Mouse (Mus musculus) kidney, embryonic 14.5 days (tissue): Measurements from ENCODE around the gene Kcnip1. TPM values are rescaled to one million over a fixed set of nuclear protein-coding genes. Genes with fewer than 3 reads are reported as not detected.

Source experiments
- ATAC-seq: fragments of 200-750 bp; cut with Nextera tagmentation; 2 replicates; pipeline ENCODE4 v1.8.0; 2017; ENCODE audit warnings: moderate number of reproducible peaks, mild to moderate bottlenecking, moderate TSS enrichment, moderate library complexity; ENCODE audit not compliant: low FRiP score, low TSS enrichment
- H3K27ac ChIP-seq: fragments of 300-500 bp; sonication (generic); 2 replicates; pipeline ENCODE4 v1.5.1; 2014; ENCODE audit warnings: low read depth, mild to moderate bottlenecking, low read length, moderate library complexity, mixed read lengths
- H3K27me3 ChIP-seq: fragments of 300-500 bp; sonication (generic); 2 replicates; pipeline ENCODE4 v1.6.1; 2014; ENCODE audit warnings: mild to moderate bottlenecking, low read length; ENCODE audit not compliant: control insufficient read depth, insufficient read depth
- H3K36me3 ChIP-seq: fragments of 300-500 bp; sonication (generic); 2 replicates; pipeline ENCODE4 v1.6.1; 2014; ENCODE audit warnings: low read length, mixed read lengths; ENCODE audit not compliant: control insufficient read depth, insufficient read depth
- H3K4me1 ChIP-seq: fragments of 300-500 bp; sonication (generic); 2 replicates; pipeline ENCODE4 v1.6.1; 2014; ENCODE audit warnings: low read length, mixed read lengths; ENCODE audit not compliant: control insufficient read depth, insufficient read depth
- H3K4me2 ChIP-seq: fragments of 300-500 bp; sonication (generic); replicated peaks from 2 replicates; pipeline ENCODE4 v1.6.1; 2014; ENCODE audit warnings: low read depth, mild to moderate bottlenecking, low read length
- H3K4me3 ChIP-seq: fragments of 300-500 bp; sonication (generic); 2 replicates; pipeline ENCODE4 v1.5.1; 2014; ENCODE audit warnings: mild to moderate bottlenecking, low read length
- H3K9ac ChIP-seq: fragments of 300-500 bp; sonication (generic); 2 replicates; pipeline ENCODE4 v1.6.1; 2014; ENCODE audit warnings: low read depth, mild to moderate bottlenecking, low read length, moderate library complexity
- H3K9me3 ChIP-seq: fragments of 300-500 bp; sonication (generic); 2 replicates; pipeline ENCODE4 v1.6.1; 2016; ENCODE audit warnings: low read length; ENCODE audit not compliant: control insufficient read depth
- WGBS: fragments of 180-500 bp; shearing (Covaris S2); extraction: QIAGEN DNeasy Blood & Tissue Kit; methylation state at CpG from one replicate; pipeline ENCODE4 v1.1.7; 2014; 5-methylcytosine and 5-hydroxymethylcytosine counted together
- polyA plus RNA-seq: library from polyadenylated mRNA; unstranded; fragments of >200 nt; fragmentation: Nextera tagmentation; extraction: Ambion mirVana; gene quantifications from 2 replicates; pipeline ENCODE4 v1.2.1, GENCODE M21; 2014

Gene Kcnip1
- polyA plus RNA-seq, 1 experiment from 2014 or later, result 0.74 TPM

GRCm38 (mm10) chr11:33955982-33956381, 37.0 kb downstream of the Kcnip1 start:
- no peak overlapping the region for H3K4me2 ChIP-seq
- H3K27me3 ChIP-seq, result no peaks in the 10 kb centered on the region; the same call in 1 of the 2 replicates
- no peak overlapping the region for H3K9ac ChIP-seq
- 80% methylated on average over 4 of the region's 4 CpGs for WGBS
- no peaks in the 10 kb centered on the region for H3K9me3 ChIP-seq
- H3K27ac ChIP-seq, result no peak overlapping the region
- H3K36me3 ChIP-seq, result no peaks in the 10 kb centered on the region
- H3K4me3 ChIP-seq, result no peak overlapping the region
- no peaks in the 10 kb centered on the region for H3K4me1 ChIP-seq
- no peak for ATAC-seq

DNA sequence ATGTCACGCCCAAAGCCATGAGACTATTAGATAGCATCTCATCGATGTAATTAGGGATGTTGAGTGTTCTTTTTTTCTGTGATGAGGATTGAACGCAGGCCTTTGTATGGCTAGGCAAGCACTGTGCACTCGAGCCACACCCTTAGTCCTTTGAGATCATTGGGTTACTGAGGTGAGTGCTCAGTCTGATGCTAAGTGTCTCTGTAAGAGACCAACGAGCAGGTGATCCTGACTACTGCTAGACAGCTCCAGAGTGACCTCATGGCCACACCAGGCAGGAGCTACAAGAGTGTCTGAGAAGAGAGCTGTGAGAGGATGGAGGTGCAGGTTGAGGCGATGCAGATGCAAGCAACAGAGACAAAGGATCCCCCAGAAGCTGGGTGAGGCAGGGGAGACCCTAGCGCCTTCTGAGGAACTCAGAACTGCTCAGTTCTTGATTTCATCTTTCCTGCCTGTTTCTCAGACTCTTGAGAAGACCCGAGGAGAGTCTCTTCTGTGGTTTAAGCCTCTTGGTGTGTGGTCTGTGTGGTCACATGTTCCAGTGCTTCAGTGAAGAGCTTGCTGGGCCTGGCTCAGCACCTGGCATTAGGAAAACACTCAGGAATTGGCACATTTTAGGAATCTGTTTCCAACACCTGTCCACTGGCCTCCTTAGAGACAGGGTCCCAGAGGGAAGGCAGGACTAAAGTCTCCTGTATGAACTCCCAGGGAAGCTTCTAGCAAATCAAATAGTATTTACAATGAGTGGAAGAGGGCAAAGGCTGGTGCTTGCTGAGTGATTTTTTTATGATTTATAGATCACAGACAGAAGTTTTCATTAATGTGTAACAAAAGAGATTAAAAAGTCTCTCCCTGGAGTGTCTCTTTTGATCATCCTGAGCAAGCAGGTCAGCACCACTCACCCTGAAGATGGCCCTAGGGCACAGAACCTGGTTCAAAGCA, 41.0 kb downstream of the Kcnip1 start:
- H3K36me3 ChIP-seq, result no peaks in the 10 kb centered on the region
- no peak overlapping the region for H3K4me2 ChIP-seq
- H3K4me1 ChIP-seq, result no peaks in the 10 kb centered on the region
- no peak overlapping the region for H3K4me3 ChIP-seq
- H3K9ac ChIP-seq, result no peak overlapping the region
- no peaks in the 10 kb centered on the region for H3K27me3 ChIP-seq
- no peak overlapping the region for H3K27ac ChIP-seq
- no peak for ATAC-seq
- 89% methylated on average over 8 of the region's 8 CpGs for WGBS
- H3K9me3 ChIP-seq, result no peaks in the 10 kb centered on the region

GRCm38 (mm10) chr11:33951155-33951554, 41.8 kb downstream of the Kcnip1 start:
- no peak overlapping the region for H3K4me3 ChIP-seq
- no peak for ATAC-seq
- H3K36me3 ChIP-seq, result no peaks in the 10 kb centered on the region
- H3K9me3 ChIP-seq, result no peaks in the 10 kb centered on the region
- H3K4me1 ChIP-seq, result no peaks in the 10 kb centered on the region
- H3K27ac ChIP-seq, result no peak overlapping the region
- no peaks in the 10 kb centered on the region for H3K27me3 ChIP-seq
- 59% methylated on average over 5 of the region's 5 CpGs for WGBS
- H3K4me2 ChIP-seq, result no peak overlapping the region
- H3K9ac ChIP-seq, result no peak overlapping the region

DNA sequence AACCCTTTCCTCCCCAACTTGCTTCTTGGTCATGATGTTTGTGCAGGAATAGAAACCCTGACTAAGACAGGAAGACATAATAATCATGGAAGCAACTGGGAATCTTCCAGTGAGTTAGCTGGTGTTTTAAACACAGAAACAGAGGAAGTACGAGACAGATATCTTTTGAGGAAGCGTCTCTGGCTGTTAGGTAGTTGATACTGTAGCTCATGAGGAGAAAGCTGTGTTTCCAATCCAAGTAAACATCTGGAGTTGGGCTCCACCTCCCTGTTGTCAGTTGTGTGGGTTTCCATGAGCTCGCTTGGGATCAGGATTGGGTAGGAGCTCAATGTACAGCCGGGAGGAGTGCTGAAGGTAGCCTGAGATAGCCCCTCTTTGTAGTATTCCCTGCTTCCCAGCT, 46.5 kb downstream of the Kcnip1 start:
- H3K27ac ChIP-seq, result no peak overlapping the region
- no peak overlapping the region for H3K4me3 ChIP-seq
- ATAC-seq, result no peak
- H3K9me3 ChIP-seq, result no peaks in the 10 kb centered on the region
- H3K9ac ChIP-seq, result no peak overlapping the region
- no peaks in the 10 kb centered on the region for H3K36me3 ChIP-seq
- H3K4me1 ChIP-seq, result no peaks in the 10 kb centered on the region
- WGBS, result 79% methylated on average over 4 of the region's 4 CpGs
- H3K27me3 ChIP-seq, result no peaks in the 10 kb centered on the region
- no peak overlapping the region for H3K4me2 ChIP-seq

DNA sequence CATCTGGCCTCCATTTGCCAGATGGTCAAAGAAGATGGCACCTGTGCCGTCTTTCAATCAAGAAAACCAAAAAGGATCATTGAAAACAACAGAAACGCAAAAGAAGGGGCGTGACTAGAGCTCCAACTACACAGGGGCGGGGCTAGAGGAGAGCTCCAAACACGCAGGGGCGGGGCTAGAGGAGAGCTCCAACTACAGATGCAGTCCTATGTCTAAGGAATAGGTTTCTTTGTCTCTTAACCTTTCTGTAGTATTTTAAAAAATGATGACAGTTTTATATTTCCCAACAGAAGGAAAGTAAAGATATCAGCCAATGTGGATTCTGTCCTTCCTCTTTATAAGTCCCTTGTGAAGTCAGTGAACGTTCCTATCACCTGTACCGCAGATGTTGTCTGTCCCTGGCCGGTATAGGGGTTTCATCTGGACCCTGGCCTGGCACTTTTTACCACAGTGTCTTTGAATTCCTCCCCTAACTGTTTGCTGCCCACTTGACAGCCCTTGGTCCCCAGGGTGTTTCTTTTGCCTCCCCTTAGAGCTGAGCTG, 48.1 kb downstream of the Kcnip1 start:
- 90% methylated on average over 9 of the region's 9 CpGs for WGBS
- Histone ChIP-seq H3K36me3 (no peaks in the 10 kb centered on the region), H3K4me1 (no peaks in the 10 kb centered on the region), H3K4me2 (no peak overlapping the region), H3K9me3 (no peaks in the 10 kb centered on the region), H3K4me3 (no peak overlapping the region), H3K27ac (no peak overlapping the region), H3K9ac (no peak overlapping the region), H3K27me3 (no peaks in the 10 kb centered on the region)
- no peak for ATAC-seq

DNA sequence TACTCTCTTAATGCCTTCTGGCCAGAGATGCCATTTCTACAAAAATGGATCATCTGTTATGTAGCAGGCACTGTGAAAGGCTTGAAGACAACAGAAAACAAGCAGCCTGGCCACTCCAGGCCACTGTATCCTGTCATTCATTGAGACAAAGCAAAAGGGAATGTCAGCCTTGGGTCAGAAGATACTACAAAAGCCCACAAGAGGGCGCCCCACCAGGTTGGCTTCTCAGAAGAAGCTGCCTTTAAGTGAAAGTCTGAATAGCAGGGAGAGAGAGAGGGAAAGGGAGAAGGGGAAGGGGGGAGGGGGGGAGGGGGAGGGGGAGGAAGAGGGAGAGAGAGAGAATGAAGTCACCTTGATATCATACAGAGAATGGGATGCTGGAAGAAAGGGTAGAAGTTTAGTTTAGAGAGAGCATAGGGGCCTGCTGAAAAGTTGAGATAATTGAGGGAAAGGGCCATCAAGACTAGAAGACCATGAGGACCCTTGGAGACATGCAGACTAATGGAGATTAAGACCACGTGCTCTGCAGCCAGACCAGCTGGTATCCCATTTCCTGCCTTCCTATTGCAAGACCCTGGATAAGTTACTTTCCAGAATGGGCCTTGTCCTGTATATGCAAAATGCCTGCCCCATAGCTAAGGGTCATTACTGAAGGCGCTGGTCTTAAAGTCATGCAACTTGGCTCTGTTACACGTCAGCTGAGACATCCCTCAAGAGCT, 48.7 kb downstream of the Kcnip1 start:
- Histone ChIP-seq H3K27ac (no peak overlapping the region), H3K4me3 (no peak overlapping the region), H3K36me3 (no peaks in the 10 kb centered on the region), H3K9ac (no peak overlapping the region), H3K27me3 (no peaks in the 10 kb centered on the region), H3K4me1 (no peaks in the 10 kb centered on the region), H3K4me2 (no peak overlapping the region), H3K9me3 (no peaks in the 10 kb centered on the region)
- ATAC-seq, result no peak
- 67% methylated on average over 4 of the region's 4 CpGs for WGBS

DNA sequence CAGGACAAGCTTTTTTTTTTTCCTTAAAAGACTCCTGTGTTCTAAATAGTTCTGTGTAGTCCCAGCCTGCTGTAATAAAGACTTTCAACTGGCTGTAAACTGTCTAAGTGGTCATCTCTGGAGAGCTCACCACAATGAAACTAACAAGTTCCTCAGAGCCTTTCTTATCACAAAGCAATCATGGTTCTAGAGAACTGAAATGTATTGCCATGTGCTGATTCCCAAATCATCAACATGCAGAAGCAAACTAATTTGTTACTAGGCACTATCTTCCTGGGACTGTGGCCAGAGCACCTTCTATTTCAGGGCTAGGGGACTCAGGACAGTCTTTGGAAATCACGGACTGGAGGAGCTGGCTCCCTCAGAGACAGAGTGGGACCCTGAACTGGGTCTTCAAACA, 49.4 kb downstream of the Kcnip1 start:
- Histone ChIP-seq H3K4me2 (no peak overlapping the region), H3K36me3 (no peaks in the 10 kb centered on the region), H3K27ac (no peak overlapping the region), H3K27me3 (no peaks in the 10 kb centered on the region), H3K4me3 (no peak overlapping the region), H3K4me1 (no peaks in the 10 kb centered on the region), H3K9me3 (no peaks in the 10 kb centered on the region), H3K9ac (no peak overlapping the region)
- ATAC-seq, result no peak
- WGBS, result 69% methylated on average over 1 of the region's 1 CpGs

GRCm38 (mm10) chr11:33939456-33940113, 53.4 kb downstream of the Kcnip1 start:
- no peaks in the 10 kb centered on the region for H3K9me3 ChIP-seq
- 66% methylated on average over 4 of the region's 4 CpGs for WGBS
- H3K4me2 ChIP-seq, result no peak overlapping the region
- no peak overlapping the region for H3K27ac ChIP-seq
- H3K9ac ChIP-seq, result no peak overlapping the region
- H3K4me3 ChIP-seq, result no peak overlapping the region
- no peaks in the 10 kb centered on the region for H3K36me3 ChIP-seq
- H3K4me1 ChIP-seq, result no peaks in the 10 kb centered on the region
- no peaks in the 10 kb centered on the region for H3K27me3 ChIP-seq
- ATAC-seq, result no peak
